Mouse (Mus musculus): ENCODE results near the gene Parva.
A peak's percentile ranks its signal among the peaks of the same experiment; 100 is the strongest.

Parva gene

DNA sequence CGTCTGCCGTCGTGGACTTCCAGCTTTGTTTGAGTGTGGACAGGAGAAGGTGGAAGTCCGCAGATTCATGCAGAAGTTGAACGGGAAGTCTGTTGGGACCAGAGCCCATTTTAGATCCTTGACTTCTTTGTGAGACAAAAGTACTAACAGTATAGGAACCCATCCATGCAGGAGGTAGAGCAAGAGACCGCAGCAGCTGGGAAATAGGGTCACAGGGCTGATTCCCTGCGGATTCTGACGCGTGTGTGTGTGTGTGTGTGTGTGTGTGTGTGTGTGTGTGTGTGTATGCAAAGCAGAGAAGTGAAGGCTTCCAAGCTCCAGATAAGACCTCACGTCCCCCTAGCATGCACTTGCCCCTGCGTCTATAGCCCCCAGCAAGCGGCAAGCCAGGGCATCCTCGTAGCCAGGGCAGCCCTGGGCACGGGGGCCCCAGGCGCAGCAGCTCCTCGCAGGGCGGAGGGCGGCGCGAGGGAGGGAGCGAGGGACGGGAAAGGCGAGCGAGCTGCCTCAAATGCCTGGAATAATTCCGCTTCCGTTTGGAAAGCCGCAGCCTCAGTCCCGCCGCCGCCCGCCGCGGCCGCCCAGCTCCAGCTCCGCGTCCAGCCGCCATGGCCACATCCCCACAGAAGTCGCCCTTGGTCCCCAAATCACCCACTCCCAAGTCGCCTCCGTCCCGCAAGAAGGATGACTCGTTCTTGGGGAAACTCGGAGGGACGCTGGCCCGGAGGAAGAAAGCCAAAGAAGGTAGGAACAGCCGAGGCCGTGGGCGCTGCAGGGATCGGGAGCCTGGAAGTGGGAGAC, at the start of gene Parva:
Parva (plus strand) TSS at position 149 of the 801 bp plus-strand sequence.
- DNase-seq: peak; percentile 48

DNA sequence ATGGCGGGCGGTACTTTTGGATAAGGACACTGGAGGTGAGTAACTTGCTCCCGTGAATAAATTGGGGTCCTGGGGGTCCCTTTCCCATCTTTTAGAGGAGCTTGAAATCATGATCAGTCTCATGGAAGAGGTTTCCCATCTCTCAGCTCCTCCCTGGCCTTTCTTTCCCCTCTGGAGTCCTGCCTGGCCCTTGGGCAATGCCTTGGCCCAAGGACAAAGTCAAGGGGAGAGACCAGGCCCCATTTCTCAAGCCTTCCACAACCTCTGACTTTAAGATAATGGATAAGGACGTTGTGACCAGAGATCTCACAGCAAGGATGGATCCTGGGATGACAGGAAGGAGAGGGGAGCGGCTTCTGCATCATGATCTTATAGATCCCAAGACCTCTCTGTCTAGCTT, 49.2 kb upstream of the Parva start:
- DNase-seq: no peak

GRCm38 (mm10) chr7:112378476-112378875, 48.8 kb upstream of the Parva start:
- peak; percentile 83 for DNase-seq

- no peak for DNase-seq
These were observed 40.8 kb upstream of the Parva start for GRCm38 (mm10) chr7:112386521-112386920.

- DNase-seq: no peak
These were observed 39.4 kb upstream of the Parva start for GRCm38 (mm10) chr7:112387876-112388275.

GRCm38 (mm10) chr7:112388363-112388875, 38.9 kb upstream of the Parva start:
- DNase-seq: no peak

GRCm38 (mm10) chr7:112389611-112390251, 37.6 kb upstream of the Parva start:
- no peak for DNase-seq

GRCm38 (mm10) chr7:112390252-112390936, 36.9 kb upstream of the Parva start:
- DNase-seq: peak; percentile 47

- DNase-seq: no peak
These were observed 36.2 kb upstream of the Parva start for GRCm38 (mm10) chr7:112390937-112391605.

DNA sequence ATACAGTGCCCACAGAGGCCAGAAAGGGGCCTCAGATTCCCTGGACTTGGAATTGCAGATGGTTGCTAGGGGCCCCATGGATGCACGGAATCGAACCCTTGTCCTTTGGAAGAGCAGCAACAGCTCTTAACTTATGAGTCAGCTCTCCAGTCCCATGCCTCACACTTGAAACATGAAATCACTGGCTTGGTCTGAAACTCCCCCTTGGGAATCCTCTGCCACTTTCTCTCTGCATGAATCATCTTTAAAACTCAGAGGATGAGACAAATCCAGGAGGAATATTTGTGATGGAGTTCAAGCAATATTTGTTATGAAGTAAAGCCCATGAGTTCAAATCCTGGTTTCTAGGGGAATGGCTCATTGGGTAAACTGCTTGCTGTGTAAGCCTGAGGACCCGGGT, 29.5 kb upstream of the Parva start:
- no peak for DNase-seq

DNA sequence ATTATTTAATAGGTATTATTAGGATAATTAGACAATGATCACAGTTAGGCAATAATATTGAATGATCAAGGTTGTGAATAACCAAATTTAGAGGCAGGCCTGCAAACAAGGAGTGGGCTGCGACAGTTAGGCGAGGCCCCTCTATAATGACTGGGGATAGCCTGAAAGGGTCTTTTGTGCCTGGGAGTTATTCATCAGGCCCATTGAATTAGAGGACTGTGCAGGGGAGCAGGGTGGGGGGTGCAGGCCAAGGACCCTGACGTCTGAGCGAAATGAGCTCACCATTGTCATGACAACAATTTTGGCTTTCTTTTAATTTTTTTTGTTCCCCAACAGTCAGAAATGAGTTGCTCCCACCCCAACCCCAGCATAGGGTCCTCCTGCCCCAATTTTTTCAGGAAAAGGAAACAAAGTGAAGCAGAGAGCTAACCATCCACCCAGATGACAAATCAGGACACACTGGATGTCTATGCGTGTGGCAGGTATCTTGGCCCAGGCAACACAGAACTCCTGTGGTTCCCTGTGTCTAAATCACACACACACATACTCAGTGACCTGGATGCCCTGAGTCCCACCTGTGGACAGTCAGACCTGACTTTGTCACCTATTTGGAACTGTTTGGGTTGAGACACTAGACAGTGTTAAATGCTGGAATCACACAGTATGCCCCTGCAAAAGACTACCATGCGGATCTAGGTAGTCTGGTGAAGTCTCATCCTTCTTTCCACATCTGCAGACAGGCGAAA, 27.7 kb upstream of the Parva start:
- no peak for DNase-seq

GRCm38 (mm10) chr7:112400175-112400574, 27.1 kb upstream of the Parva start:
- DNase-seq: peak; percentile 53

- DNase-seq: no peak
These were observed 22.2 kb upstream of the Parva start for GRCm38 (mm10) chr7:112405061-112405460.

GRCm38 (mm10) chr7:112405578-112405977, 21.7 kb upstream of the Parva start:
- no peak for DNase-seq

- DNase-seq: peak; percentile 19
These were observed 19.7 kb upstream of the Parva start for GRCm38 (mm10) chr7:112407597-112407996.

DNA sequence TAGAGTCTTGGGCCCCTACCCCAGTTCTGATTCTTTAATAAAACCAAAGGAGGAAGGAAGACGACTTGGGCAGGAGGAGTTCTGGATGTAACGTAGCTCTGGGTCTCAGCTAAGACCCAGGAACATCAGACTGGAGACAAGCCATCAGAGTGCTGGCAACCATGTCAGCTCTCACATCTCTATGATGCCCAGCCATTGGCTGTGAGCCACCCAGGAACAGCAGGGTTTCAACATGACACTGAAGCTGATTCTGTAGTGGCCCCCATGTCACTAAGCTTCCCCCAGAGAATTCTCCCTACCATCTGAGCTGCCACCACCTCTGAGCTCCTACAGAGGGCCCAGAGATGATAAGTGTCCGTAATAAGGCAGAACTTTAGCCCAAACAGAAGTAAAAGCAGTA, 17.3 kb upstream of the Parva start:
- DNase-seq: no peak

DNA sequence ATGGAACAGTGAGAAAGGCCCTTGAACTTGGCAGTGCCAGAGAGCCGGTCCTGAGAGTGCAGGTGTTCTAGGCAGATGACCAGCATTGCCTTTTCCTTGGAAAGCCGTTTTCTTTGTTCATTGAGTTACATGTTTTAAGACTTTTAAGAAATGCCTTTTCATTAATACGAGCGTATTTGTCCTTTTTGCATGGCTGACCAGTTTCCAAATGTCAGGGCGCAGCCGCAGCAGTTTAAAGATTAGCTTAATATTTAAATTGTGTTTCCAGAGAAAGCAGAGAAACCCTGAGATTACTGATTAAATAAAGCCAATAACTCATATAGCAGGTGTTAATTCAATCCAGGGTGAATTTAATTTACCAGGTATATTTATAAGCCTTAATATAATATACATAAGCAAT, 14.0 kb upstream of the Parva start:
- no peak for DNase-seq

GRCm38 (mm10) chr7:112416058-112416526, 11.2 kb upstream of the Parva start:
- no peak for DNase-seq

DNA sequence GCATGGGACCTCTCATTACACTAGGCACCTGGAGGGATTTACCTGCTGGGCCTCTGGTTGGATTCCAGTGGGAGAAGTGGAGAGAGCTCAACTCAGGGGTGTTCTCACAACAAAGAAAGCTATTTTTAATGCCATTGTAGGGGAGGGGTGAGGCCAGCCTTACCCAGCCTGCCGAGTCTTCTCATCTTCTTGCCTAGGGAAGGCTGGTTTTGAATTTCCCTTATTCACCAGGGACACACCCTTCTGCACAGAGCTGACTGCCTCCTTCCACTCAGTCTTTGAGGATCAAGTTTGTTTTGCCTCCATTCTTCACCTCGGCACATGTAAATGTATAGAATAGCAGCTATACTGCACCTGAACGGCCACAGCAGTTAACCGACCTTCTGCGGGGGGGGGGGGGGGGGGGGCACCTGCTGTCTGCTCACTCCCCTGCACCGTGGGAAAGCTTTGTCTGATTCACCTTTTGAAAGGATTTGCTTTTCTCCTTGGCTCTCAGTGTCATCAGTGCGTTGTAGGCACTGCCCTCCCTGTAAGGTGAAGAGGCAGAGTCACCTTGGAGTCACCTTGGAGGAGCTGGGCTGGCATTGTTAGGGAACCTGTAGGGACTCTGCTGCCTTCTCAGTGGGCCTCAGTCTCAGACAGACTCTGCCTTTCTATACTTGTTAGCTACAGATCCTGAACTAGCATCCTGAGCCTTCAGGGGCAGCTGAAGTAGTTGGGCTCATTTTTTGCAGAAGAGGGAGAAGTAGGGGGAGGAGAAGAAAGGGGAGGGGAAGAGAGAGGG, 10.4 kb upstream of the Parva start:
- DNase-seq: no peak

- DNase-seq: no peak
These were observed 9.7 kb upstream of the Parva start for GRCm38 (mm10) chr7:112417598-112417997.

DNA sequence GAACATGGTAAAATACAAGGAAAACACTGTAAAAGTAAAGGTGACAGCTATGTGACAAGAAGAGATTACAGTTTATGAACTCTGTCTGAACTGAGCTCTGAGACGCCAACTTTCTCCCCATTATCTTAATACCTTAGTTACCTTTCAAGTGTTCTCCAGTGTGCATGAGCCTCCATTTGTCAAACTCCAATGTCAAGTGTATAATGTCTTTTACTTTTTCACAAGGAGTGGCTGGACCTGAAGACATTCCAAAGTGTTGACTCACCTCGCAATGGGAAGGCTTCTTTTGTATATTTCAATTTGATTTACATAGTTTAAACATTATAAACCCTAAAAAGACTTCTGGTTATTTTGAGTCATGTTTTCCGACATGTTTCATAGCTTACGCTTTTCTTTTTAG, 3.9 kb upstream of the Parva start:
- no peak for DNase-seq

Measured in right cerebral cortex, adult 18-20 months (tissue).